Mouse (Mus musculus) naive thymus-derived CD4-positive, alpha-beta T cell, adult 5 months (primary cell): ENCODE measurements around the gene Ptpn4. TPM values are rescaled to one million over a fixed set of nuclear protein-coding genes. Genes with fewer than 3 reads are reported as not detected.

Source experiments
- polyA plus RNA-seq: library from polyadenylated mRNA; unstranded; fragments of 100-300 nt; shearing (Covaris generic); gene quantifications from one replicate; pipeline ENCODE4 v1.2.1, GENCODE M21; 2017

The Ptpn4 gene
- 21.5 TPM for polyA plus RNA-seq

DNA sequence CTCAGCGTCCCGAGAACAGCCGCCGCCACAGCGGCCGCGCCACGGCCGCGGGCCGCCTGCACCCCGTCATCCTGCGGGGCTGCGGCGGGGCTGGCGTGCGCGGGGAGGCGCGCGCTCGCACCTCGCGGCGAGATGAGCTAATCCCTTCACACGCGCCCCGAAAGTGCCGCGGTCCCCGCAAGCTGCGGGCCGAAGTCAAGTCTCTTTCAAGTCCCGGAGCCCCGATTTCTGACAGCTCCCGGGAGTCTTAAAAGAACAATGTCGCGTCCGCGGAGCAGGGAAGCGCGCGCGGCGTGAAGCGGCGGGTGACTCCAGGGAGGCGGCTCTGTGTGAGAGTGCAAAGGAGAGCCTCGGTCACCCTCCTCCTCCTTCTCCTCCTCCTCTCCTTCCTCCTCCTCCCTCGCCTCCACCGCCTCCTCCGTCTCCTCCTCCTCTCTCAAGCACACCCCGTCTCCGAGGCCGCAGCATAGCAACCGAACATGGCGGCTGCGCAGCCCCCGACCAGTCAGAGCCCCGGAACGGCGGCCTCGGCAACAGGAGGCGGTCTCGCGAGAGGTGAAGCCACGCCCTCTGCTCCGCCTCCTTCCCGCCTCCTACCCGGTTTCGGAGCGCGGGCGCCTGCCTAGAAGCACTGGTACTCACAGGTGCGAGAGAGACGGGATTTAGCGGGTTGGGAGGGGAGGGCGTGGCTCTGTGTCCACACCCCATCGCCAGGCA, at the start of gene Ptpn4:
Gene Ptpn4, minus strand, starts transcription at position 579 of the 717 bp plus-strand sequence.

DNA sequence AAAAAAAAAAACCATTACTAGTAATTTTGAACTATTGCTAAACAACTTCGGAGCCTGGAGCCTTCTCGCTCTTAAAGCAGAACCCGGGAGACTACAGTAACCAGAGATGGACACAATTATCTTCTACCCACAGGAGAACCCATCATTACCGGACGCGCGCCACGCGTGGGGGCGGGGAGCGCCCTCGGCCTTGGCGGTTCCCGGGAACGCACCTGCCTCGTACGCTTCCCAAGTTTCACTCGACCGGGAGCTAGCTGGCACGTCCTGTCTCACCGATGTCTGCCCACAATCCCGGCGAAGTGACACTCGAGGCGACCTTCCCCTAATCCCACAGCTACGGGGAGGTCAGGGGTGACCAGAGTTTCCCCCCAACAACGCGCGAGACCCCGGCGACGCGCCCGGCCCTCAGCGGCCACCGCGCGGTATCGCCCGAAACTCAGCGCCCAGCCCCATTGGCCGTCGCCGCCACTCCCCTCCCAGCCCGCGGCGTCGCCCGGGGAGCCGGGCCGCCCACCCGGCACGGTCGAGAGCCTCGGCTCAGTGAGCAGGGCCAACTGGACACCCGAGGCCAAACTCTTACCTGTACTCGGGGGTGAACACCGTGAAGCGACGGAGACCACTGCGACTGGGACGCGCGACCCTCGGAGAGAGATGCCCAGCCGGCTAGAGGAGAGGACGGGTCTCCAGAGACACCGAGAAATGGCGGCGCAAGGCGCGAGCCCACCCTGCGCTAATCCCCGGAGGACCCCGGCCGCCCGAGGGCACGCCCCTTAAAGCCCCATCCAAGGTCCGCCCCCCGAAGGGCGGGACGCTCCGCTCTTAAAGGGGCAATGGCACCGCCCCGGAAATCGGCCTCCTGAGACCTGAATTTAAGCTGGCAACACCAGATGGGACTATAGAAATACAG, 189.0 kb downstream of the Ptpn4 start, which contains the start of gene Epb41l5:
Gene Epb41l5, minus strand, starts transcription at position 796 of the 907 bp plus-strand sequence.

Other genes starting within 250 kb of the Ptpn4 start
- 2.2 TPM for gene Epb41l5, start 188.6 kb downstream of the Ptpn4 start, polyA plus RNA-seq
- gene Tmem177, start 75.6 kb upstream of the Ptpn4 start, polyA plus RNA-seq = 2.6 TPM
- gene Cfap221, start 159.6 kb upstream of the Ptpn4 start, polyA plus RNA-seq = not detected
- not detected for gene Sctr, start 169.3 kb upstream of the Ptpn4 start, polyA plus RNA-seq
- not detected for gene Tmem37, start 236.5 kb upstream of the Ptpn4 start, polyA plus RNA-seq